Mouse (Mus musculus) layer of hippocampus, adult 18-20 months (tissue): ENCODE measurements around the gene Nol6. TPM values are rescaled to one million over a fixed set of nuclear protein-coding genes. Genes with fewer than 3 reads are reported as not detected.
A peak's percentile ranks its signal among the peaks of the same experiment; 100 is the strongest.

Experiments
- DNase-seq, 2 experiments: peaks; one replicate each; pipeline ENCODE4 v3.0.0; 2022; ENCODE audit warnings: low spot score in 2 of 2
- long read RNA-seq: library from polyadenylated mRNA; stranded (forward); transcript quantifications from one replicate; pipeline ENCODE4 v2.0.0, GENCODE M21; 2021
- total RNA-seq, 2 experiments: library from RNA; stranded (reverse); gene quantifications; 2 replicates each; pipeline ENCODE4 v1.2.3; 2021

The Nol6 gene
- total RNA-seq = 100 to 1,000 TPM; 107 to 108 TPM
- long read RNA-seq, full-length matches to known transcripts = 113 of 163 reads
- long read RNA-seq, partial matches to known transcripts = 41 of 163 reads
- long read RNA-seq, other reads (novel, unspliced or antisense) = 9 of 163 reads

DNA sequence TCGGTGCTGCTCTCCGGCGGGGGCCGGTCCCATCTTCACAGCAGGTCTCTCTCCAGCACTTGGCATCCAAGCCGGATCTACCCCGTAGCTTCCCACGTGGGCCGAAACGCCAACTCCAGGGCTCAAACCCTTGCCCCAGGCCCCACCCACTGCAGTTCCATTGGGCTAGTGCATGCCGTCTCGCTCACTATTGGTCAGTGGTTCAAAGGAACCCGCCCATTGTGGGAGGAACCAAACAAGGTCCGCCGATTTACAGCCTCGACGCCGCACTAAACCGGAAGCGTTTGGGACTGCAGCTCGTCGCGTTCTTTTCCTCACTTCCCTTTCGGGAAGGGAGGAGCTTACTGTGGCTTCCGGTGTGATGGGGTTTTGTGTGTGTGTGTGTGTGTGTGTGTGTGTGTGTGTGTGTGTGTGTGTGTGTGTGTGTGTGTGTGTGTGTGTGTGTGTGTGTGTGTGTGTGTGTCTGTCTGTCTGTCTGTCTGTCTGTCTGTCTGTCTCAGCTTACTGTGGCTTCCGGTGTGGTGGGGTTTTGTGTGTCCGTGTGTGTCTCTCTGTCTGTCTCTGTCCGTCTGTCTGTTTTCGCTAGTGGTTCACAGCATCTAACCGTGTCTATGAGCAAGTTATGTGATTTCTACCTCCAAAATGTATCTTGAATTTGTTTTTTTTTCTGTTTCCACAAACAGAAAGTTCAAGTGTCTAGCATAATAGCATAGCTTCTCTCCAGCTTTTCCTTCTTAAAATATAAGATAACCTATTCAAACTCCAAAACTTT is at the start of gene Nol6:
TSS of gene Nol6 (minus strand) at position 276 of the 772 bp plus-strand sequence.
- DNase-seq = peak; percentile 99

GRCm38 (mm10) chr4:41170970-41171369 is 46.7 kb upstream of the Nol6 start:
- DNase-seq = no peak

DNA sequence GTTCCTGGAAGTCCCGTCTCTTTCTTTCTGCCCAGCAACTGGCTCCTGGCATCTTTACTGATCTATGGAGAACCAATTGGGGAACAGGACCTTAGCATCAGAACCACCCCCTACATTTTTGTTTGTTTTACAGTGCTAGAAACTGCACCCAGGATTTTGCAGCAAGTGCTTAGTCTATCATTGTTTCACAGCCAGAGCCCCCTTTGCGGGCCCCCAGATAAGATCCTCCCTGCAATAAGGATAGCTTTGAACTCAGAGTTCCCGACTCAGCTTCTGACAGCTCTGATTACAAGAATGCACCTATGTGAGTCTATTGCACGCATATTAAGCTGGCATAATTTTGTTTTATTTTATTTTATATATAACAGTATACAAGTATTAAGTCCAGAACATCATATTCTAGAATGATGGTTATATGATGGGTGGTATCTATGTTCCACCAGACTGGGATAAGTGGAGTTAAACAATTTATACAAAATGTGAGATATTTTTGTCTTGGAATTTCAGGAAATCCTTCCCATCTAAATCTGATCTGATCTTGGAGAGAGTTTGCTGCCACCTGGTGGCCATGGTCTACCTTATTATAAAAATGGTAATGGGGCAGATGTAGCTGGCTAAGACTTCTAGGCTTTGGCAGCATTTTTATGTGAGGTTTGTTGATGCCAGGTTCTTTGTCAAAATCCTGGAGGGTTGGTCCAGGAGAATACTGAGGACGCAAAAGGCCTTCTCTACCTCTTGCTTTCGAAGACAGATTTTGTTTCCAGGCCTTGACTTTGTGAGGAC is 41.6 kb upstream of the Nol6 start:
- DNase-seq = peak; percentile 70 to 90

DNA sequence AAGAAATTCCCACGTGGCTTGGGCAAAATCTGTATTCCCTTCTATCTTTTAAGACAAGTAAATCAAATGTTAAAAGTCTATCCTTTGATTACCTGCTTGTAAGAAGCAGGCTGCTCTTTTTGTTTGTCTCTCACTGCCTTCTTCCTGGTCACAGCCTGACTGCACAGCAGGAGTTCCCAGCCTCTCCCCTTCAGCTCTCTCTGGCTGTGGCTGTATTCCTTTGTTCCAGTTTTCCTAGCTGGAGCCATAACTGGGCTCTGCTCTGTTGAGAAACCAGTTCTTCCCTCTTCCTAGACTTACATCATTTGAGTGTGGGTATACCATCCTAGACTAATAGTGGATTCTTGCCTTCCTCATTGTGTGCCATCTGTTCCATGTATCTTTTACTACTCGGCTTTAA is 40.7 kb upstream of the Nol6 start:
- no peak for DNase-seq

DNA sequence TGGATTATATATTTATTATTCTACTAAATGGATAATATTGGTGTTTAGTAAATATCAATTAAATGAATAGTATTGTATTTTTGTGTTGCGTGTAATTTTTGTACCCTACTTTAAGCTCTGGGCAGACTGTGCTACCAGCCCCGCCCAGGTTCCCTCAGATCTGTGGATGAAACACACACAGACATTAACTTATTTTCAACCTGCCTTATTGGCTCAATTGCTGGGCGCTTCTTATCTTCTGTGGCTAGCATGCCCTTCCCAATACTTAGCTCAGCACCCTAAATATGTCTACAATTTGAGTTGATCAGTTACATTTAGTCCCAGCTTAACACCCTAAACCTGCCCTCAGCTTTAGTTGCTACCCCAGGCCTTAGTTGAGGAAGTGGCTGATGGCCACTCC is 37.0 kb upstream of the Nol6 start:
- DNase-seq = no peak

- DNase-seq = no peak
These were observed 34.0 kb upstream of the Nol6 start for GRCm38 (mm10) chr4:41158251-41158650.

DNA sequence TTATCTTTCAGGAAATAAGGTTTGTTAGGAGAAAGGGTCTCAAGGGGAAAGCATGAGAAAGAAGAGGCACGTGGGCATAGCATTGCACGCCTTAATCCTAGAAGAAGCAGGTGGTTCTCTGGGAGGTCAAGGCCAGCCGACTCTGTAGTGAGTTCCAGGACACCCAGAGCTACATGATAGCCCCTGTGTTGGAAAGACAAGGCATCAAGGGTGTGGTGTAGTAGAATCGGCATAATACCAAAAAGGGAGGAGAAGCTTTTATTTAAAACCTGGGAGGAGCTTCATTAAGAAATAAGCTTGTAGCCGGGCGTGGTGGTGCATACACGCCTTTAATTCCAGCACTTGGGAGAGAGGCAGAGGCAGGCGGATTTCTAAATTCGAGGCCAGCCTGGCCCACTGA is 32.7 kb upstream of the Nol6 start:
- DNase-seq = no peak

DNA sequence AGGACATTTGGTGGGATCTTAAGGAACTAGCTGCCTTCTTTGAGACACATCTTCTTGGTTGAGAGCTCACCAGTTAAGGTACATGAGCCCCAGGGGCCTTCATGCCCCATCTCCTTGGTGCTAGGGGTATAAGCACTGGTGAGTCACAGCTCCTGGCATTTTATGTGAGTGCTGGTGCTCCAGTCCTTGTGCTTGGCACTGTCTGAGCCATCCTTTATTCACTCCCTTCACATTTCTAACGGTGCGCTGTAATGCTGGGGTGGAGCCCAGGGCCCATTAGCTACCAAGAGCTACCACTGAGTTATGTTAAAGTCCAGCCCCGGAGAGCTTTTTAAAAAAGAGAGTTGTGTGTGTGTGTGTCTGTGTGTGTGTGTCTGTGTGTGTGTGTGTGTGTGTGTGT is 28.9 kb upstream of the Nol6 start:
- no peak for DNase-seq

DNA sequence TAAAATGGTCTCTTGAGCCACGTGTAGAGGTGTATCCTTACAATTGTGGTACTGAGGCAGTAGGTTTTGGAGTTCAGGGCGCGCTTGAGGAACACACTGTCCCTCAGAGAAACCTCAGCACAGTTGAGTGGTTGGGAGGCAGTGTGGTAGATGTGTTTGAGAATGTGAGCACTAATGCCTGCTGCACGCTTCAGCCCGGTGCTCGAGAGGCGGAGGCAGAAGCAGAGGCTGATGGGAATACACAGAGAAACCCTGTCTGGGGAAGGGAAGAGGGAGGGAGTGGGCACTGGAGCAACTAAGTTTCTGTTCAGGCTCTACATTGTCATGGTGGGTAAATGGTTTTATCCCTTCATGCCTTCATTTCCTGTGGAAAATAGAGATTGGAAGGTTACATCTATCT is 26.9 kb upstream of the Nol6 start:
- DNase-seq = no peak

GRCm38 (mm10) chr4:41149891-41150290 is 25.6 kb upstream of the Nol6 start:
- no peak for DNase-seq

GRCm38 (mm10) chr4:41142601-41143000 is 18.3 kb upstream of the Nol6 start:
- no peak for DNase-seq

DNA sequence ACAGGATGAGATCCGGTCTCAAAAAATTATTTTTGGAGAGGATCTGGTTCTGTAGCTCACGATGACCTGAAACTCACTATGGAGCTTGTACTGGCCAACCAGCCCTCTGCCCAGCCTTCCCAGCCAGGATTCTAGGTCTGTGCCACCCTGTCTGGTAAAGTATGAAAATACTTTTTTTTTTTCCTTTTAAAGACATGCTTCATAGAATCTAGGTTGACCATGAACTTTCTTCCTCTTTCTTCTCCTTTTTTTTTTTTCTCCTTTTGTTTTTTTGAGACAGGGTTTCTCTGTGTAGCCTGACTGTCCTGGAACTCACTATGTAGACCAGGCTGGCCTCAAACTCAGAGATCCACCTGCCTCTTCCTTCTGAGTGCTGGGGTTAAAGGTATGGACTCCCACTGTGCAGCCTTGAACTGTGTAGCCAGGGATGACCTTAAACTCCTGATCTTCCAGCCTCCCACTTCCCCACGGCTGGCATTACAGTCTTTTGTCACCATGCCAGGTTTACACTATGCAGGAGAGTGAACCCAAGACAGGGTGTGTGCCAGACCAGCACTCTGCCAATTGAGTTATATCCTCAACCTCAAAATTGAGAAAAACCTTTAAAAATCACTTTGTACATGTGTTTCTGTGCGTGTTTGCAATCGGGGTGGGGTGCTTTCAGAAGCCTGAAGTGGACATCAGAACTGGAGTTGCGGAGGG is 16.1 kb upstream of the Nol6 start:
- no peak for DNase-seq

DNA sequence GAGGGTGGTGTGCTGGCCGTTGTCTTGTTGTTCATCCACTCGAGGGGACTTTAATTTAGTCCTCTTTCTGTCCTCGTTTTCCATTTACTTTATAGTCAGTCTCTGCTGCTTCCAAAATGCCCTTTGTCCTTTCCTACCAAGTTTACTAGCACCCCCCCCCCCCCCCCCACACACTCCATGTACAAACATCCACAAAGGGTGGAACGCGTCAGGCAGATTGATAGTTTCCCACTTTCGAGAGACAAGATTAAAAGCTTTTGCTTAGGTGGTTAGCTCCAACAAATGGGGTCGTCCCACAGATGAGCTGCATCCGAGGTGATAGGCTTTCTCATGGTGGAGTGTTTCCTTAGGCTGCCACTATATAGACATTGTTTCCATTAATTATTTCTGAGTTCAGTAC is 12.6 kb upstream of the Nol6 start:
- DNase-seq = no peak

GRCm38 (mm10) chr4:41136454-41136805 is 12.2 kb upstream of the Nol6 start:
- DNase-seq = peak in 1 of 2 experiments; percentile 16

- peak in 1 of 2 experiments; percentile 31 for DNase-seq
These were observed 11.6 kb upstream of the Nol6 start, which contains the start of gene Ube2r2 for GRCm38 (mm10) chr4:41135711-41136453. Gene Ube2r2, plus strand, starts transcription at chr4:41135743.

GRCm38 (mm10) chr4:41134935-41135710 is 10.9 kb upstream of the Nol6 start:
- DNase-seq = peak; percentile 48 to 72

DNA sequence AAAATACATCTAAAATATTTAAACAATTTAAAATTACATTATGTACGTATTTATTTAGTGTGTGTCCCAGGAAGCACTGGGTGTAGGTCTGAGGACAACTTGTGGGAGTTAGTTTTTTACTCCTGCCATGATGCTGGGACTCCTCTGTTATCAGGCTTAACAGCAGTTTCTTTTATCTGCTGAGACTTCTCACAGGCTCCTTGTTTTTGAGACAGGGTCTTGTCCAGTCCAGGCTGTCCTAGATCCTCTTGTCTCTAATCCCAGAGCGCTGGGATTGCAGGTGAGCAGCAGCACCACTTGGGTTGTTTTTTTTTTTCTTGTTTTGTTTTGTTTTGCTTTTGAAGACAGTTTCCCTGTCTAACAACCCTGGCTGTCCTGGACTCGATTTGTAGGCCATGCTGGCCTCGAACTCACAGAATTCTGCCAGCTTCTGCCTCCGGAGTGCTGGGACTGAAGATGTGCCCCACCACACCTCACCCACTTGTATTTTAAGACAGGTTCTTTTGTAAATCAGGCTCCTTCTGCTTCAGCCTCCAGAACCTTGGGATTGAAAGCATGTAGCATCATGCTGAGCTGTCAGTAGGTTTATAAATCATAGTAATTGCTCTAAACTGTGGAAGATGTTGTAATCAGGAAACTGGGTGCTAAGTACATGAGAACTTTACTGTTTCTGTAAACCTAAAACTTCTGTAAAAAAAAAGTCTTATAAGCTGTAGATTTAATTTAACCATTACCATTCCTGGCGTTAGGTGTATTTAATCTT is 9.5 kb upstream of the Nol6 start:
- DNase-seq = no peak

GRCm38 (mm10) chr4:41132471-41132870 is 8.2 kb upstream of the Nol6 start:
- no peak for DNase-seq

DNA sequence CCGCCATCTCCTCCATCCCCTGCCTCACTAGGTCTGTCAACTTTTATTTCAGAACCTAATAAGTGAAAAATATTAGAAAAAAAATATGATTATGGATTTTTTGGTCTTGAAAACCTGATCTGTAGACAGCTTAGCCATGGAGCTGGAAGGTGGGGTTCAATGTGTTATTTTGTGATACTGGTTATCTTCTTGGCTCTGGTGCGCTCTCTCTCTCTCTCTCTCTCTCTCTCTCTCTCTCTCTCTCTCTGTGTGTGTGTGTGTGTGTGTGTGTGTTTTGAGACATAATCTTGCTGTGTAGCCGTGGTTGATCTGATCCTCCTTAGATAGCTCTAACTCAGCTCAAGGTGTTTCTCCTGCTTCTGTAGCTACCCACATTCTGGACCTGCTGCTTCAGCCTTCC is 5.6 kb upstream of the Nol6 start:
- DNase-seq = no peak
